Mouse (Mus musculus) kidney, adult 2 months (tissue): Measurements from ENCODE around the gene Nxph4.

ENCODE experiments used
- CTCF ChIP-seq: fragments of 200-500 bp; conservative IDR thresholded peaks from 2 replicates; pipeline ENCODE4 v1.5.1; 2011; ENCODE audit warnings: low read depth, mild to moderate bottlenecking, control low read depth, low read length, moderate library complexity, mixed read lengths; ENCODE audit not compliant: insufficient read depth, insufficient read length
- POLR2A ChIP-seq: fragments of 200-500 bp; IDR thresholded peaks from one replicate; pipeline ENCODE4 v1.6.1; 2011; ENCODE audit warnings: low read depth, low read length, control low read depth

DNA sequence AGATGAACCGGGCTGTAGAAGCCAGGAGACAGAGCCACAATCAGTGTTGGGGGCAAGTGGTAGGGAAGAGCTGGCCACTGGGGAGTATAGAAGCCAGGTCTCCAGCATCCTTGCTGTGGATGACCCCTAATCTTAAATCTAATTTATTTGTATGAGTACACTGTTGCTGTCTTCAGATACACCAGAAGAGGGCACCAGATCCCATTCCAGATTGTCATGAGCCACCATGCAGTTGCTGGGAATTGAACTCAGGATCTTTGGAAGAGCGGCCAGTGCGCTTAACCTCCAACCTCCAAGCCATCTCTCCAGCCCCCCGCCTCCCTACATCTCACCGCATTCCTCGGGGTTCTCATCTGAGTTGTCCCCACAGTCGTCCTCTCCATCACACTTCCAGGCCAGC is 12.1 kb upstream of the Nxph4 start:
- TF ChIP-seq CTCF = no peak
- TF ChIP-seq POLR2A = no peak
